Mouse (Mus musculus) spleen, postnatal 0 days (tissue): ENCODE data around the gene Lamtor1. TPM values are rescaled to one million over a fixed set of nuclear protein-coding genes. Genes with fewer than 3 reads are reported as not detected.

Experiments
- polyA plus RNA-seq: library from polyadenylated mRNA; unstranded; fragments of >200 nt; fragmentation: Nextera tagmentation; extraction: Ambion mirVana; gene quantifications from 2 replicates; pipeline ENCODE4 v1.2.1, GENCODE M21; 2015

The Lamtor1 gene
- polyA plus RNA-seq = 76.7 and 84.5 TPM in 2 replicates

DNA sequence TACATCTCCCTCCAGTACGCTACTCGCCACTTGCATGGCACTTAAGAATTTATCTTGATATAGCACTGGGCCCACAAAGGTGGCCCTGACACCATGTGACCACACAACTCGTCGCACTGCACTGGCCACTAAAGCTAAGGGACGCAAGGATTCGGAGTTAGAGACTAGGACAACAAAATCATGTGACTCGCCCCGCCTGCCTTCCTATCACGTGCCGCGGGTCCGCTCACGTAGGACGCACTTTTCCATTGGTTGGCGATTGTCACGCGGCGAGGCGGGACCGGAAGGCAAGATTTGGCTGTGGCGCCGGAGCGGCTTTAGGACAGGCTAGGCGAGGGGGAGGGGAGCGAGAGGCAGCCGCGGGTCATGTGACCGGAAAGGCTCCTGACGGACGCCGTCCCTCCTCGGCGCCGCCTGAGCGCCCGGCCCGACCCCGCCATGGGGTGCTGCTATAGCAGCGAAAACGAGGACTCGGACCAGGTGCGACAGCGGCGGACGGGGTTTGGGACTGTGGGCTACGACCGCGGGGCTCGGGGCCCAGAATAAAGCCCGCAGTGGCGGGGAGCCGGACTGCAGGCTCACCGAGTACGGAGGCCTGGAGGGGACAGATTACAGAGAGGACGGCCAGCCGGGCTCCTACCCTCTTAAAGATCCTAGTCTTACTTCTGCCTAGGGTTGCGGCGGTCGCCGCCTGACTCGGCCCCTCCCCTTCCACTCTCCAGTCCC lies at the start of gene Lamtor1:
Gene Lamtor1, plus strand, starts transcription at position 344 of the 726 bp plus-strand sequence.

DNA sequence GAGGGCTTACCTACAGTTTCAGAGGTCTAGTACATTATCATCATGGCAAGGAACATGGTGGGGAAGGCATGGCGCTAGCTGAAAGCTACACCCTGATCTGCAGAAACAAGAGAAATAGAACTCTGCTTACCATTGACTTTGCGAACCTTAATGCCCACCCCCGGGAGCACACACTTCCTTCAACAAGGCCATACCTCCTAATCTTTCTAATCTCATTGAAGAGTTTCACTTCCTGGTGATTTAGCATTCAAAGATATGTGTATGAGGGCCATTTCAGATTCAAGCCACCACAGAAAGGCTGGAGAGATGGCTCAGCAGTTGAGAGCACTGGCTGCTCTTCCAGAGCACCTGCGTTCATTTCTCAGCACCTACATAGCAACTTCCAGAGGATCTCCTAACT lies 48.6 kb upstream of the Lamtor1 start, which contains the start of gene Folr2:
Gene Folr2, minus strand, starts transcription at position 101 of the 400 bp plus-strand sequence.

DNA sequence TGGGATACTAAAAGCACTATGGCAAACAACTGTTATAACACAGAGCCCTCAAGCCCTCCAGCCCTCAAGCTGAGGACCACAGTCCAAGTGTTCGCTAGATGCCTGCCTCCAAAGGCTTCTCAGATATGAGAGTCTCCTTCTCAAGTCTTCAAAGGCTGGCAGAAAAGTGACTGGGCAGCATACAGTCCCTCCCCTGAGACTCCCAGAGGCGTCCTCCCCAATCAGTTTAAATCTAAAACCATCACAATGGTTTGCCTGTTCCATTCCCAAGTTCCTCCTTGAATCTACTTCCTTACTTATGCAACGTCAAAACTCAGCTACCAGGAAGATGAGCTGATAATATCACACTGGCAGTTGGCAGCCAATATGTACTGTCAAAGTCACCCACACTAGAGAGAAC lies 42.3 kb upstream of the Lamtor1 start, which contains the start of gene Anapc15:
Gene Anapc15, plus strand, starts transcription at position 301 of the 400 bp plus-strand sequence.

DNA sequence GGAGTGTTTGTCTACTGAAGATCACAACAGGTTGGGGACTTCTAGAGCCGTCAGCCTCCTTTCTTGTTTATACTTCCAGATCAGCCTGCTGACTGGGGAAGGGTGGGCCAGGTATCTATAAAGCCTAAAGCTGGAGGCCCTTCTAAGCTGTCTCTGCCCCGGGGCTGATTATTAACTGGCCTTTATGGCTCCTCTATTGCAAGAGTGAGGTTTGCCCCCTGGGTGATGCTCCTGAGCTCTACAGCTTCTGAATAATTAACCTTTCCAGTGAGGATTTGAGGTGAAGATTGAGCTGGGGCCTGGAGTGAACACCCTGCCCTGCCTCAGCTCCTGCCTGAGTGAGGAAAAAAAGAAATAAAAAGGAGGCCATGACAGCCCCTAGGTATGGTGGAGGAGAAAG lies 35.1 kb upstream of the Lamtor1 start, which contains the start of gene Folr1:
Gene Folr1, minus strand, starts transcription at position 160 of the 400 bp plus-strand sequence.

GRCm38 (mm10) chr7:101906287-101906681 lies 580 bp downstream of the Lamtor1 start, which contains the start of gene Tomt:
Gene Tomt (minus strand): TSS chr7:101906359.

GRCm38 (mm10) chr7:101933751-101934240 lies 28.1 kb downstream of the Lamtor1 start, which contains the start of the genes Lrrc51 and Numa1:
Gene Lrrc51 (minus strand): TSS chr7:101933895.
Gene Numa1 (plus strand): TSS chr7:101934111.

Other genes with a start within 250 kb of the Lamtor1 start
- 15.3 and 16.9 TPM in 2 replicates for gene Clpb, start 242.3 kb upstream of the Lamtor1 start, polyA plus RNA-seq
- gene Phox2a, start 87.6 kb upstream of the Lamtor1 start, polyA plus RNA-seq = not detected in 2 replicates
- 7.5 and 8.9 TPM in 2 replicates for gene Inppl1, start 67.7 kb upstream of the Lamtor1 start, polyA plus RNA-seq
- 0.75 and 1.7 TPM in 2 replicates for gene Folr2, start 48.7 kb upstream of the Lamtor1 start, polyA plus RNA-seq
- gene Anapc15, start 42.2 kb upstream of the Lamtor1 start, polyA plus RNA-seq = 65.1 and 69.4 TPM in 2 replicates
- 2.0 and 3.4 TPM in 2 replicates for gene Folr1, start 35.1 kb upstream of the Lamtor1 start, polyA plus RNA-seq
- gene Tomt, start 455 bp downstream of the Lamtor1 start, polyA plus RNA-seq = 0.18 and 0.32 TPM in 2 replicates
- 1.9 and 2.0 TPM in 2 replicates for gene Lrrc51, start 28.0 kb downstream of the Lamtor1 start, polyA plus RNA-seq
- gene Numa1, start 28.2 kb downstream of the Lamtor1 start, polyA plus RNA-seq = 33.6 and 35.4 TPM in 2 replicates
- gene Il18bp, start 112.8 kb downstream of the Lamtor1 start, polyA plus RNA-seq = 5.1 and 7.3 TPM in 2 replicates
- 9.2 and 10.3 TPM in 2 replicates for gene Rnf121, start 159.6 kb downstream of the Lamtor1 start, polyA plus RNA-seq
- gene Xndc1, start 159.6 kb downstream of the Lamtor1 start, polyA plus RNA-seq = 17.1 and 17.2 TPM in 2 replicates
- 0.43 and 0.53 TPM in 2 replicates for gene Xntrpc, start 159.8 kb downstream of the Lamtor1 start, polyA plus RNA-seq
- not detected in 2 replicates for gene Trpc2, start 177.2 kb downstream of the Lamtor1 start, polyA plus RNA-seq
- 0.14 and 0.30 TPM in 2 replicates for gene Art1, start 195.8 kb downstream of the Lamtor1 start, polyA plus RNA-seq
- gene Art5, start 203.6 kb downstream of the Lamtor1 start, polyA plus RNA-seq = 0.25 and 0.42 TPM in 2 replicates
- gene Chrna10, start 210.9 kb downstream of the Lamtor1 start, polyA plus RNA-seq = not detected in 2 replicates